Mouse (Mus musculus) kidney, postnatal 10 days (tissue): ENCODE data around the gene Gm10639.
"Not testable (repeated sequence)": the region's sequence is repeated elsewhere in the genome, so short reads cannot be mapped to it uniquely, and the experiment has no call there.

Source experiments
- DNase-seq: peaks from one replicate; pipeline ENCODE4 v3.0.0; 2021; ENCODE audit warnings: mixed read lengths

The Gm10639 gene

DNA sequence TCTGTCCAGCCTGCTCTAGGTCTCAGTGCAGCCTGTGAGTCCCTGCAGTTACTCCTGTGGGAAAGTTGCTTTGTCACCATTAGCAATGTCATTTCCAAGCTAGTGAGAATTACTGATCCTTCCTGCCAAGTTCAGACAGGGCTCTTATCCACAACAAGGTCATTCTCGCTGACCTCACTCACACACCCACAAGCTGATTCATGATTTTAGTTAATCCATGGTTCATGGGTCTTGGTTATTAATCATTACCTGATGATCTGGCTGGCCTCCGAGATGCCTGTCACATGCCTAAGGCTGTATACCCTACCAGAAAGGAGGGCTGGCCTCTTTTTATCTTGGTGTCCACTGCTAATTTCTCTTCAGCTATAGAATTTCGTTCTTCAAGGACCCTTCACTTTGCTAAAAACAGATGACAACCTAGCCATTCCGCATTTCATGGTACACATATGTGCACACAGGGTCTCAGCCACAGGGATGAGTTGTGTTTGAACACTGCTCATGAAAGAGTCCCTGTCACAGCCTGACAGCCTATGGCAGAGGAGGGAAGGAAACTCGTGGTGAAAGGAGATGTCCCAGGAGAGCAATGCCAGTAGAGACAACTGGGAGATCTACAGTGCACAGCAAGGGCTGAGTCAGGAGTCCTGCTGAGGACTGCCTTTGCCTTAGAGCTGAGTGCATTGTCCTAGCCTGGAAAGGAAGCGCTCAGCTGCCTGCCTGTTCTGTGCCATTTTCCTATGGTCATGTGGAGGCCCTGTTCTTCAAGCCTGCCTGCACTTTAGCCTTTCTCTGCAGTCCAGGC is 58.7 kb downstream of the Gm10639 start:
- peak; percentile 69 for DNase-seq

- not testable (repeated sequence) for DNase-seq
Measured at GRCm38 (mm10) chr9:78349141-78349540, 59.4 kb downstream of the Gm10639 start.

DNA sequence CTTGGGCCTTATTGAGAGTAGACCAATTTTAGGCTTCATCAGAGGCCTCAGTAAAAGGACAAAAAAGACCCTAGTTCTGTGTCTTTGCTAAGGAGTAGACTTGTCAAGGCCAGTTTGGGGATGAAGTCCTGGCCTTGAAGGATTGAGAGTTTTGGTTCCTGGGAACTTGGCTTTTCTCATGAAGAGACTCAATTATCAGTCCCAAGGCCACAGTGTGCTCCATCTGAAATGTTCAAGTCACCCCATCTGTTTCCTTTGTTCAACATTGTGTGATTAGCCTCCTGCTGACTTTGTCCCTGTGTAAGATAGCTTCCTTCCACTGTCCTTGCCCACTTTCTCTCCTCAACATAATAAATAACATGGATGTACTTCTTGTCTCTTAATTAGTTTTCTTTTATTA is 60.3 kb downstream of the Gm10639 start:
- DNase-seq, result not testable (repeated sequence)

DNA sequence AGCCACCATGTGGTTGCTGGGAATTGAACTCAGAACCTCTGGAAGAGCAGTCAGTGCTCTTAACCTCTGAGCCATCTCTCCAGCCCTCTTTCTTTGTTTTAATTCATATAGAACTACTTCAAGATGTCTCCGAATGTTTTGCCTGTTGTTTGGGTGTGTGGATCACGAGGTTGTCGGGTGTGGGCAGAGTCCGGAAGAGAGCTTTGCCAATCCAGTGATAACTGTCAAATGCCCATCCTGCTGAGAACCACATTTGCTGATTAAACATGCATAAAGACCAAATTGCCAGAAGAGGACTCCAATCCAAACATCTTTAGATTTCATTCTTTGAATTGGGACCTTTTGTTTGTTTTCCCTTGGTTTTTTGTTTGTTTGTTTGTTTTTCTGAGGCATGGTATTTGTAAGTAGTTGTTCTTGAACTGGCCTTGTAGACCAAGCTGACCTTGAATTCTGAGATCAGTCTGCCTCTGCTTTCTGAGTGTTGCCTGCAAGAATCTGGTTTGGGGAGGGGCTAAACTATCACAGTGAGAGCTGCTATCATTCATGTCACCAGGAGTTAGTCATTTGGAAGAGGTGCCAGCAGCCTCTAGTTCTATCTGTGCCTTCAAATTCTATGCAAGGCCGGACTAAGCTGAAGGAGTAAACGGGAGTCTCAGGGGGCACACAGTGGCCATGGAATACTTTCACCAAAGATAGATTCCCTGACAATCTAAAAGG is 61.9 kb downstream of the Gm10639 start:
- DNase-seq, result no peak
